Mouse (Mus musculus): Measurements from ENCODE around the gene Ficd. TPM values are rescaled to one million over a fixed set of nuclear protein-coding genes. Genes with fewer than 3 reads are reported as not detected.

Ficd gene
- 5.4 and 6.4 TPM in 2 replicates for polyA plus RNA-seq (2014; fragmentation: Nextera tagmentation; extraction: Ambion mirVana)

- peaks cover 7% of the 10 kb centered on the region; the same call in 1 of the 2 replicates for H3K4me1 ChIP-seq (ENCODE audit: control insufficient read depth, insufficient read depth, low read length)
- DNase-seq (ENCODE audit: low spot score), result peak; percentile 100
- H3K9me3 ChIP-seq (ENCODE audit: control insufficient read depth, low read length), result no peaks in the 10 kb centered on the region
- no peaks in the 10 kb centered on the region for H3K27me3 ChIP-seq (replicated peaks; ENCODE audit: control insufficient read depth, insufficient read depth, low read length)
- H3K4me2 ChIP-seq (ENCODE audit: low read depth, low read length), result peak within 1 kb of the TSS; percentile 89
- H3K27ac ChIP-seq (replicated peaks; ENCODE audit: low read depth, low read length), result peak within 1 kb of the TSS; percentile 96
- 3% methylated on average over 27 of the region's 71 CpGs for WGBS
- ATAC-seq (ENCODE audit: low read depth), result peak; percentile 98
- H3K9ac ChIP-seq (ENCODE audit: low read depth, low read length), result peak within 1 kb of the TSS; percentile 81
- H3K36me3 ChIP-seq (ENCODE audit: control insufficient read depth, insufficient read depth, low read length), result peaks cover 29% of the 10 kb centered on the region
- H3K4me3 ChIP-seq (ENCODE audit: low read depth, low read length), result peak within 1 kb of the TSS; percentile 68
Measured at GRCm38 (mm10) chr5:113735345-113736112, at the start of gene Ficd. TSS of gene Ficd (plus strand) at chr5:113735803.

- WGBS, result 81% methylated on average over 5 of the region's 5 CpGs
Measured at GRCm38 (mm10) chr5:113687514-113687913, 48.1 kb upstream of the Ficd start.

GRCm38 (mm10) chr5:113690069-113690548, 45.5 kb upstream of the Ficd start:
- H3K9ac ChIP-seq (ENCODE audit: low read depth, low read length), result no peak overlapping the region
- H3K4me3 ChIP-seq (ENCODE audit: low read depth, low read length), result no peak overlapping the region
- H3K36me3 ChIP-seq (ENCODE audit: control insufficient read depth, insufficient read depth, low read length), result no peaks in the 10 kb centered on the region
- H3K4me2 ChIP-seq (ENCODE audit: low read depth, low read length), result no peak overlapping the region
- no peak for DNase-seq (ENCODE audit: low spot score)
- 82% methylated on average over 15 of the region's 15 CpGs for WGBS
- H3K27ac ChIP-seq (replicated peaks; ENCODE audit: low read depth, low read length), result no peak overlapping the region
- no peaks in the 10 kb centered on the region for H3K4me1 ChIP-seq (ENCODE audit: control insufficient read depth, insufficient read depth, low read length)
- no peaks in the 10 kb centered on the region for H3K27me3 ChIP-seq (replicated peaks; ENCODE audit: control insufficient read depth, insufficient read depth, low read length)
- no peak for ATAC-seq (ENCODE audit: low read depth)
- no peaks in the 10 kb centered on the region for H3K9me3 ChIP-seq (ENCODE audit: control insufficient read depth, low read length)

More at GRCm38 (mm10) chr5:113687514-113687913, 48.1 kb upstream of the Ficd start:
- DNase-seq (ENCODE audit: low spot score) (no peak), ATAC-seq (ENCODE audit: low read depth) (no peak)
- H3K27ac ChIP-seq (replicated peaks; ENCODE audit: low read depth, low read length), result no peak overlapping the region
- no peaks in the 10 kb centered on the region for H3K27me3 ChIP-seq (replicated peaks; ENCODE audit: control insufficient read depth, insufficient read depth, low read length)
- H3K36me3 ChIP-seq (ENCODE audit: control insufficient read depth, insufficient read depth, low read length), result no peaks in the 10 kb centered on the region
- no peaks in the 10 kb centered on the region for H3K9me3 ChIP-seq (ENCODE audit: control insufficient read depth, low read length)
- no peak overlapping the region for H3K9ac ChIP-seq (ENCODE audit: low read depth, low read length)
- H3K4me2 ChIP-seq (ENCODE audit: low read depth, low read length), result no peak overlapping the region
- H3K4me3 ChIP-seq (ENCODE audit: low read depth, low read length), result no peak overlapping the region
- no peaks in the 10 kb centered on the region for H3K4me1 ChIP-seq (ENCODE audit: control insufficient read depth, insufficient read depth, low read length)

GRCm38 (mm10) chr5:113690866-113691265, 44.7 kb upstream of the Ficd start:
- H3K27me3 ChIP-seq (replicated peaks; ENCODE audit: control insufficient read depth, insufficient read depth, low read length), result no peaks in the 10 kb centered on the region
- DNase-seq (ENCODE audit: low spot score) (no peak), ATAC-seq (ENCODE audit: low read depth) (no peak)
- H3K36me3 ChIP-seq (ENCODE audit: control insufficient read depth, insufficient read depth, low read length), result no peaks in the 10 kb centered on the region
- no peaks in the 10 kb centered on the region for H3K9me3 ChIP-seq (ENCODE audit: control insufficient read depth, low read length)
- H3K9ac ChIP-seq (ENCODE audit: low read depth, low read length), result no peak overlapping the region
- H3K27ac ChIP-seq (replicated peaks; ENCODE audit: low read depth, low read length), result no peak overlapping the region
- WGBS, result 98% methylated on average over 2 of the region's 2 CpGs
- no peaks in the 10 kb centered on the region for H3K4me1 ChIP-seq (ENCODE audit: control insufficient read depth, insufficient read depth, low read length)
- no peak overlapping the region for H3K4me3 ChIP-seq (ENCODE audit: low read depth, low read length)
- no peak overlapping the region for H3K4me2 ChIP-seq (ENCODE audit: low read depth, low read length)

GRCm38 (mm10) chr5:113693196-113693755, 42.3 kb upstream of the Ficd start:
- H3K4me3 ChIP-seq (ENCODE audit: low read depth, low read length), result no peak overlapping the region
- H3K4me1 ChIP-seq (ENCODE audit: control insufficient read depth, insufficient read depth, low read length), result no peaks in the 10 kb centered on the region
- ATAC-seq (ENCODE audit: low read depth) (no peak), DNase-seq (ENCODE audit: low spot score) (no peak)
- H3K27ac ChIP-seq (replicated peaks; ENCODE audit: low read depth, low read length), result no peak overlapping the region
- 85% methylated on average over 8 of the region's 8 CpGs for WGBS
- H3K36me3 ChIP-seq (ENCODE audit: control insufficient read depth, insufficient read depth, low read length), result no peaks in the 10 kb centered on the region
- H3K9me3 ChIP-seq (ENCODE audit: control insufficient read depth, low read length), result no peaks in the 10 kb centered on the region
- H3K4me2 ChIP-seq (ENCODE audit: low read depth, low read length), result no peak overlapping the region
- H3K9ac ChIP-seq (ENCODE audit: low read depth, low read length), result no peak overlapping the region
- H3K27me3 ChIP-seq (replicated peaks; ENCODE audit: control insufficient read depth, insufficient read depth, low read length), result no peaks in the 10 kb centered on the region

GRCm38 (mm10) chr5:113694000-113694399, 41.6 kb upstream of the Ficd start:
- Histone ChIP-seq H3K36me3 (ENCODE audit: control insufficient read depth, insufficient read depth, low read length) (no peaks in the 10 kb centered on the region), H3K27ac (replicated peaks; ENCODE audit: low read depth, low read length) (no peak overlapping the region), H3K4me2 (ENCODE audit: low read depth, low read length) (no peak overlapping the region)

GRCm38 (mm10) chr5:113694415-113694814, 41.2 kb upstream of the Ficd start:
- no peak overlapping the region for H3K27ac ChIP-seq (replicated peaks; ENCODE audit: low read depth, low read length)
- peak; percentile 86 for DNase-seq (ENCODE audit: low spot score)
- no peak overlapping the region for H3K4me3 ChIP-seq (ENCODE audit: low read depth, low read length)
- H3K4me2 ChIP-seq (ENCODE audit: low read depth, low read length), result no peak overlapping the region
- no peaks in the 10 kb centered on the region for H3K4me1 ChIP-seq (ENCODE audit: control insufficient read depth, insufficient read depth, low read length)
- no peaks in the 10 kb centered on the region for H3K27me3 ChIP-seq (replicated peaks; ENCODE audit: control insufficient read depth, insufficient read depth, low read length)
- WGBS, result 17% methylated on average over 5 of the region's 5 CpGs
- H3K9ac ChIP-seq (ENCODE audit: low read depth, low read length), result no peak overlapping the region
- H3K36me3 ChIP-seq (ENCODE audit: control insufficient read depth, insufficient read depth, low read length), result no peaks in the 10 kb centered on the region
- H3K9me3 ChIP-seq (ENCODE audit: control insufficient read depth, low read length), result no peaks in the 10 kb centered on the region
- ATAC-seq (ENCODE audit: low read depth), result peak; percentile 80

More at GRCm38 (mm10) chr5:113694000-113694399, 41.6 kb upstream of the Ficd start:
- H3K4me3 ChIP-seq (ENCODE audit: low read depth, low read length), result no peak overlapping the region
- no peaks in the 10 kb centered on the region for H3K4me1 ChIP-seq (ENCODE audit: control insufficient read depth, insufficient read depth, low read length)
- no peak for ATAC-seq (ENCODE audit: low read depth)
- no peaks in the 10 kb centered on the region for H3K27me3 ChIP-seq (replicated peaks; ENCODE audit: control insufficient read depth, insufficient read depth, low read length)
- WGBS, result 45% methylated on average over 4 of the region's 4 CpGs
- no peaks in the 10 kb centered on the region for H3K9me3 ChIP-seq (ENCODE audit: control insufficient read depth, low read length)
- DNase-seq (ENCODE audit: low spot score), result no peak
- no peak overlapping the region for H3K9ac ChIP-seq (ENCODE audit: low read depth, low read length)

- DNase-seq (ENCODE audit: low spot score) (no peak), ATAC-seq (ENCODE audit: low read depth) (no peak)
- Histone ChIP-seq H3K27ac (replicated peaks; ENCODE audit: low read depth, low read length) (no peak overlapping the region), H3K4me1 (ENCODE audit: control insufficient read depth, insufficient read depth, low read length) (no peaks in the 10 kb centered on the region), H3K4me3 (ENCODE audit: low read depth, low read length) (no peak overlapping the region), H3K4me2 (ENCODE audit: low read depth, low read length) (no peak overlapping the region), H3K9ac (ENCODE audit: low read depth, low read length) (no peak overlapping the region), H3K9me3 (ENCODE audit: control insufficient read depth, low read length) (no peaks in the 10 kb centered on the region), H3K27me3 (replicated peaks; ENCODE audit: control insufficient read depth, insufficient read depth, low read length) (no peaks in the 10 kb centered on the region), H3K36me3 (ENCODE audit: control insufficient read depth, insufficient read depth, low read length) (no peaks in the 10 kb centered on the region)
- 79% methylated on average over 19 of the region's 19 CpGs for WGBS
Measured at GRCm38 (mm10) chr5:113700388-113701023, 35.1 kb upstream of the Ficd start.

All from embryonic facial prominence, embryonic 14.5 days (tissue).